Mouse (Mus musculus): ENCODE measurements around the gene Pex5. TPM values are rescaled to one million over a fixed set of nuclear protein-coding genes. Genes with fewer than 3 reads are reported as not detected.

The Pex5 gene
- 10 to 100 TPM; 19.8 to 25.2 TPM for total RNA-seq (2021)
- long read RNA-seq, experiment 1, transcript Pex5-202 (15 exons, 3,073 nt), result minor isoform, 24 of 62 reads
- long read RNA-seq, experiment 1, transcript Pex5-201 (16 exons, 3,139 nt), result major isoform, 25 of 62 reads
- long read RNA-seq, experiment 1, partial matches to known transcripts, result 8 of 62 reads
- long read RNA-seq, experiment 1, other reads (novel, unspliced or antisense), result 5 of 62 reads
- long read RNA-seq, experiment 2, transcript Pex5-202 (15 exons, 3,073 nt), result major isoform, 32 of 51 reads
- long read RNA-seq, experiment 2, transcript Pex5-201 (16 exons, 3,139 nt), result minor isoform, 11 of 51 reads
- long read RNA-seq, experiment 2, partial matches to known transcripts, result 3 of 51 reads
- long read RNA-seq, experiment 2, other reads (novel, unspliced or antisense), result 5 of 51 reads

DNA sequence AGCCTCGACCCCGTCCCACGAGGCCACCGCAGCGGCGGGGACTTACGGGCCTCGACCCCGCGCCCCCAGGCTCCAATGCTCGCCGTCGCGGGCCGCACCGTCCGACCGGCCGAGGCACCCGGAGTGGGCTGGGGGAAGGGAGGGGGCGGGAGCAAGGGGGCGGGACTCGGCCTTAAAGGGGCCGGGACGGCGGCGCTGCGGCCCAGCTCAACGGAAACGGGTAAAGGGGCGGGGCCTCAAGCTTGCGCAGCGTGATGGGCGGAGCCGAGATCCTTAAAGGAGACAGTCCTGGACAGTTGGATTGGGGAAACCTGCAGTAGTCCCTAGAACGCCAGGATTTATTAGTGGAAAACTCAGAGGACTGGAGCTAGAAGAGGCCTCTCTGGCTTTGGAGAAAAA, at the start of gene Pex5:
Gene Pex5 (minus strand): TSS at position 141 of the 399 bp plus-strand sequence.
- H3K4me3 ChIP-seq, result peak within 1 kb of the TSS; percentile 94
- DNase-seq, result peak; percentile 98
- intact Hi-C loops (cut with DNase I), result loop anchor here (10.0 kb wide), 1 partner anchor 330 kb away; the partner anchor contains the start of gene Grcc10
- peak within 1 kb of the TSS; percentile 92 for H3K27ac ChIP-seq
- no peak for TF ChIP-seq CTCF (IDR thresholded peaks at IDR 0.05)

DNA sequence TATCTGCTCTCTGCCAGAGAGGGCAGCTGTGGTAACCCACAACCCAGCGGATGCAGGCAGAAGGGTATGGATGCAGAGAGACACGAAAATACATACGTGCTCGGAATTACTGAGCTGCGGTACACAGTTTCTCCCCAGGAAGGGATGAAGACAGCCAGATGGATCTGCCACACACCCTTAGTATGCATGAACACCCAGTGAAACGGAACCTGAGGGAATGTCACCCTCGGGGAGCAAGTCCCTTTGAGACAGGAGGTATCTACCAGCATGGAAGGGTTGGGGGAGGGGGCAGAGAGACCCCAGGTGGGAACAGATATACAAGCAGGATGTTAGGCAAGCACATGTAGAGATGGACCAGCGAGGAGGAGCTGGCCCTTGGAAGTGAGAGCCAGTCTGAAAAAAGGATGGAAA, 49.0 kb upstream of the Pex5 start:
- no peak overlapping the region; the same call in 1 of the 2 replicates for H3K4me3 ChIP-seq
- H3K27ac ChIP-seq, result no peak overlapping the region
- no peak for TF ChIP-seq CTCF (IDR thresholded peaks at IDR 0.05)
- intact Hi-C loops (cut with DNase I), result no loop called here
- no peak for DNase-seq

DNA sequence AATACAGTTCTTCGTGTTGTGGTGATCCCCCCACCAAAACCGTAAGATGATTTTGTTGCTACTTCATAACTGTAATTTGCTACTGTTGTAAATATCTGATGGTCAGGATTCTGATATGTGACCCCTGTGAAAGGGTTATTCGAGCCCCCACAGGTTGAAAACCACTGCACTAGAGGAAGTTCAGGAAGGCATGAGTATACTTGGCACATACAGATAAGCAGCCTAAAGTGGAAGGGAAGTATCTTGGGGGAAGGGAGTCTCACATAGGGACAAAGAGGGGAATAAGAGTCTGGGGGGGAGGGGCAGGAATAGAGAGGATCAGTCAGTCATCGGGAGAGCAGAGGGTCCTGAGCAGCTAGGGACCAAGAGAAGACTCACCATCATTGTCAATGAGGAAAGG, 44.5 kb upstream of the Pex5 start:
- no peak for TF ChIP-seq CTCF (IDR thresholded peaks at IDR 0.05)
- intact Hi-C loops (cut with DNase I), result no loop called here
- H3K4me3 ChIP-seq, result no peak overlapping the region
- DNase-seq, result no peak
- no peak overlapping the region for H3K27ac ChIP-seq

DNA sequence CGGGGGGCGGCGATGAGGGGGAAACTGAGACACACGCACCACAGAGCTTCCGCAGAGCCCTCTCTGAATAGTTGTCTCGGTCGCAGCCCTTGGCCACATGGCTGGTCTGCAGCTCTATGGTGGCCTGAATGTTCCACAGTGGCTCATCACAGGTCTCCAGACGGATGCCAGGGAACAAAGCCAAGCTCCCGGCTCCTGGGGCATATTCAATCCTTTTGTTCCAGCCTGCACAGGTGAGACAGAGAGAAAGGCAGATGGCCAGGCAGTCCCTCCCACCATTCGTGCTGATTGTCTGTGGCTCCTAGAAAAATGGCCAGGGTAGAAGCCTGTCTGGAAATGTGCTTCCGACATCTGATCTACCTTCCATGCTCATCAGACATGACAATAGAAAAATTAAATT, 43.6 kb upstream of the Pex5 start:
- H3K4me3 ChIP-seq, result no peak overlapping the region
- intact Hi-C loops (cut with DNase I), result no loop called here
- no peak overlapping the region for H3K27ac ChIP-seq
- no peak for TF ChIP-seq CTCF (IDR thresholded peaks at IDR 0.05)
- DNase-seq, result no peak

DNA sequence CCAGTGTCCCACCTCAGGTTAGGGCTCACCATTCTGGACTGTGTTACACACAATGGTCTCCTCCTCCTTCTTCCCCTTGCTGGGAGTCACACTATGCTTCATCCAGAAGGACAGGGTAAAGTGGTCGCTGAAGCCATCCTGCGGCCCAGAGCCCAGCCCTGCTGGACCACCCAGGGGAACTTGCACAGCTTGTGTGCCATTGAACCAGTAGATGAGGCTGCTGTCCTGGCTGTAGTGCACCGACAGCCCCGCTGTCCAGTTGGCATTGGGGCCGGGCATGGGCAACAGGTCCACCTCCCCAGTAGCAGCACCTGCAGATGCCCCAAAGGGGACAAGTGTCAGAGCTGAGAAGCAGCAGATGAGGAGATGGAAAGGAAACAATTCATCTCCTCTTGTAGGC, 43.0 kb upstream of the Pex5 start:
- no peak overlapping the region for H3K4me3 ChIP-seq
- intact Hi-C loops (cut with DNase I), result no loop called here
- no peak overlapping the region for H3K27ac ChIP-seq
- DNase-seq, result no peak
- no peak for TF ChIP-seq CTCF (IDR thresholded peaks at IDR 0.05)

DNA sequence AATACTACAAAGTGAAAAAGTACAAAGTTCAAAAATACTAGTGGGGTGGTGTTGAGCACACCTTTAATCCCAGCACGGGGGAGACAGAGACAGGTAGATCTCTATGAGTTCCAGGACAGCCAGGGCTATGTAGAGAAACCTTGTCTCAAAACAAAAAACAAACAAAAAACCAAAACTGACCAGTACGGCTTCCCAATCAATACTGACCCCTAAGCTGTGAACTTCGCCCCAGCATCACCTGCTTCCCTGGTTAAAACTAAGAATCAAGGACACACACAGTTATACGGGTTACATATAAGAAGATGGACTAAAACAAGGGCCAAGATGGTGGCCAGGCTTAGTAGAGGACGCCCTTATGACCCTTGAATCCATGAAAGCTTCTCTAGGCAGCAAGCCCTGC, 41.4 kb upstream of the Pex5 start:
- Histone ChIP-seq H3K27ac (no peak overlapping the region), H3K4me3 (no peak overlapping the region)
- no peak for TF ChIP-seq CTCF (IDR thresholded peaks at IDR 0.05)
- no peak for DNase-seq
- intact Hi-C loops (cut with DNase I), result no loop called here

DNA sequence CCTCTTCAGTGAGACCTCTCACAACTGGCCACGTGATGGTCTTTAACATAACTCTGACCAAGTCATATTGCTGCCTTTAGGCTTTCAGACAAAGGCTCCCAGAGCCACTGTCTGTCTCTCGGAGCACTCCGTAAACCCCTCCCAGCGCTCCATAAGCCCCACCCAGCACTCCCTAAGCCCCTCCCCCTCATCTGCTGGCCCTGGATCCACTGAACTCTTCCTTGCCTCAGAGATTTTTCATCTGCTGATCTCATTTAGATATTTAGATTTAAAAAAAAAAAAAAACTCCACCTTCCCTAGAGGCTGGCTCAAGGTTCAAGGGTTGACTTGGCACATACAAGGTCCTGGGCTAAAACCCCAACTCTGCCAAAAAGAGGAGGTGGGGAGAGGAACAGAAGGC, 38.9 kb upstream of the Pex5 start:
- TF ChIP-seq CTCF (IDR thresholded peaks at IDR 0.05), result no peak
- intact Hi-C loops (cut with DNase I), result no loop called here
- no peak for DNase-seq
- H3K27ac ChIP-seq, result no peak overlapping the region
- no peak overlapping the region for H3K4me3 ChIP-seq

DNA sequence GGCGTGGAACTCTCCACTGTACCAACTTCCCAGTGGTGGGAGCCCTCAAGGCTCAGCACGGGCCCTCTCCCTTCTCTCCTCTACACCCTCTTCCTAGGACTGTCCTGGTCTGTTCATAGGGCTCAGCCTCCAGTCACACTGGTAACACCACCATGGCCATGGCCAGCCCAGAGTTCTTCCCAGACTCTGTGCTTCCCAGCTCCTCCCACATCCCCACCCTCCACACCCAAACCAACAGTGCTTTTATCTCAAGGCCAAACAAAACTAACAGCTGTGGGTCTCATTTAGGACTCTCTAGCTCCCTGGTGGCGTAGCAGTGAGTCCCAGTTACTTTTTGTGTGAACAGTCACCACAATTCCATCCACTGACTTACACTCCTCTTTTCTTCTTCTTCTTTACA, 37.1 kb upstream of the Pex5 start:
- DNase-seq, result no peak
- intact Hi-C loops (cut with DNase I), result no loop called here
- Histone ChIP-seq H3K4me3 (no peak overlapping the region), H3K27ac (no peak overlapping the region)
- no peak for TF ChIP-seq CTCF (IDR thresholded peaks at IDR 0.05)

DNA sequence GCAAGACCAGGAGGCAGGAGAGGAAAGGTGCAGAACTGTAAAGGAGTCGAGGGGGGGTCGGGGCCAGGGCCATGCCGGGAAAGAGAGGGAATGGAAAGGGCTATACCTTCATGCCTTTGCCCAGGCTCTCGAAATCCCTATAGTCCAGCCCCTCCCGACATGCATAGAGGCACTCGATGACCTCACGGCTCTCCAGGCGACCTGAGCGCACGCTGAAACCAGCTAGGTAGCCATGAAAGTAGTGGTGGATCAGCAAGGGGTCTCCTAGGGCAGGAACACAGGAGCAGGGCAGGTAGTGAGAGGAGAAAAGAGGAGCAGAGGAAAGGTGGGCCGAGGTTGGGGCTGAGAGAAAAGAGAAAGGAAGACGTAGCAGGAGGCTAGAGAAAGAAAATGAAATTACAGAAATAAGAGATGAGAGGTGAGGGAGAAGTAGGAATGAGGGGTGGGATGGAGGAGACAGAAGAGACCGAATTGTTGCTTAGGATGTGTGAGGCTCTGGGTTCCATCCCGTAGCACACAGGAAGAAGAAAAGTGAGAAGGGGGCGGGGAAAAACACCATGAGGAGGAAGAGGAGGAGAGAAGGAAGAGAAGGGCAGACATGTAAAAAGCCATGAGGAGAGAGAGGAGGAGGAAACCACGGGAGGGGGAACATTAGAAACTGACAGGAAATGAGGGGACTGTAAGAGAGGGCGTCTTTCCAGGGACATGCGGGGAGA, 35.0 kb upstream of the Pex5 start:
- TF ChIP-seq CTCF (IDR thresholded peaks at IDR 0.05), result no peak
- H3K4me3 ChIP-seq, result no peak overlapping the region
- no peak overlapping the region for H3K27ac ChIP-seq
- intact Hi-C loops (cut with DNase I), result no loop called here
- DNase-seq, result no peak

DNA sequence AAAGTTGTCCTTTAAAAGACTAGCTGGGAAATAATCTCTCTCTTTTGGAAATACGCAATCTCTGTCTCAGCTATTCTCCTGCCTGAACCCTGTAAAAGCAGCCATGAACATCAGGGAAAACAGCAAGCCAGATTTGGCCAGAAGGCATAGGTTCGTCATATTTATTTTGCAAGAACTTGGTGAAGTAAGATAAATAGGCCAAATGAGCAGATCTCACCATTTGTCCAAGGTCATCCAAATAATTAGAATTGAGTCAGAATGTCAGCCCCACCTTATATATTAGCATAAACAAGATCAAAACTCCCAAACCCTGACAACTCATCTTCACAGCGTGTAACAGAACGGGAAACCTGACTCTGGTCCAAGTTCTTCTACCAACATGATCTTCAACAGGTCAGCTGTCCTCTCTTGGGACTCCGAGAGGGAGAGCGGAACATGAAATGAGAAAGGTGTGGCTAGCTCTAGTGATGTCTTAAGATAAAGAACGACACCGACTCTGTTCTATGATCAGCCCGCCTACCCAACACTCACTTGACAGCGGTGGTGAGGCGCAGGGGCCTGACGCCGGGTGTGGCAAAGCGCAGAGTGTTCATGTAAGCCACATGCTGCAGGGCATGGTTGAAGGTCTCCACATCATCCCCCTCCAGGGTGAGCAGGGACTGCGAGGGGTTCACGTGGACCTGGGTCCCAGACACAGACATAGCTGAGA, 34.2 kb upstream of the Pex5 start:
- H3K4me3 ChIP-seq, result no peak overlapping the region
- intact Hi-C loops (cut with DNase I), result no loop called here
- DNase-seq, result no peak
- no peak for TF ChIP-seq CTCF (IDR thresholded peaks at IDR 0.05)
- no peak overlapping the region for H3K27ac ChIP-seq

DNA sequence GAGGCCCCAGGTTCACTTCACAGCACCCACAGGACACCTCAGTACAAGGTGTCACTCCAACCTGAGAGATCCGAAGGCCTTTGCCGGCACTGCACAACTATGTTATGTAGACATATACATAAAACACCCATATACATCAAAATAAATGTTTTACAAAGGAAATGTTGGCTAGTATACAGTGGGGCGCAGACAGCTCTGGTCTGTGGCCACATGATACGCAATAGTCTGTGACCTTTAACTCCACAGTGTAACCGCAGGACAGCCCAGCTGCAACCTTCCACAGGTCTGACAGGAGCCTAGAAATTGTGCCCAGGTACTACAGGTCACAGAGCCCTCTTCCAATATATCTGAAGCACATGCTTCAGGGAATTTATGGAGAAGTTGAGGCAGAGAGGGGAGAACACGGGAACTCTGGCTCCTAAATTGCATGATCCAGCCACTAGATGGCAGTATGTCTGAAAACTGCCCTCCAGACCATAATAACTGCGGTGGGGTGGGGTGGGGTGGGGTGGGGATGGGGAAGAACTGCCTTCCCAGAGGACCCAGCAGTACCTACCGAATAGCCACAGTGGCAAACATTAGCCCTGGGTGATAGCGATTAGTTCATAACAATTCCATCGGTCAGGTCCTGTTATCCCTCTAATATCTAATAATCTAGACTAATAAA, 33.5 kb upstream of the Pex5 start:
- intact Hi-C loops (cut with DNase I), result no loop called here
- peak; percentile 61 for TF ChIP-seq CTCF (IDR thresholded peaks at IDR 0.05)
- no peak overlapping the region for H3K27ac ChIP-seq

DNA sequence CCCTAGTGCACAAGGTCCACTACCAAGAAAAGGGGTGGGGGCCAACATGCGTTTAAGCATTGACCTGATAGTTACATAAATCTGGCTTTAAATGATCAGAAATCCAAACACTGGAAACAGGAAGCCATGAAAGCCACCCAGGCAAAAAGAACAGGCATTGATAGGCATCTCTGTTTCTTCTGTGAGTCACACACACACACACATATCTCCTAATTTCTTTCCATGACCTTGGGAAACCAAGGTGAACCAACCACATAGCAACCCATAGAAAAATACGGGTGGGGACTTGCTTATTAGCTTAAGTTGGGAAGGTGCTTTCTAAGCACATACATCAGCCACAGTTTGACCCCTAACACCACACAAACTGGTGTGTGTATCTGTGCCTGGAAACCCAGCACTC, 32.5 kb upstream of the Pex5 start:
- Histone ChIP-seq H3K4me3 (no peak overlapping the region), H3K27ac (no peak overlapping the region)
- DNase-seq, result no peak
- no peak for TF ChIP-seq CTCF (IDR thresholded peaks at IDR 0.05)
- intact Hi-C loops (cut with DNase I), result no loop called here

More for the DNA sequence above, 33.5 kb upstream of the Pex5 start:
- no peak overlapping the region for H3K4me3 ChIP-seq
- no peak for DNase-seq
